Mouse (Mus musculus) c-Kit-positive CD71-negative TER-119-negative erythroid progenitor cells, embryonic 14.5 days (primary cell): ENCODE data around the gene Trpv2.

Experiments used
- DNase-seq: peaks from one replicate; pipeline ENCODE4 v3.0.0-alpha.2; 2013; ENCODE audit warnings: low read depth

Trpv2 gene

GRCm38 (mm10) chr11:62604123-62604706 lies 29.9 kb downstream of the Trpv2 start:
- DNase-seq, result no peak

GRCm38 (mm10) chr11:62604886-62605618 lies 30.8 kb downstream of the Trpv2 start:
- DNase-seq, result no peak

- no peak for DNase-seq
Measured at GRCm38 (mm10) chr11:62605619-62606298, 31.5 kb downstream of the Trpv2 start.

- no peak for DNase-seq
Measured at GRCm38 (mm10) chr11:62606299-62607169, 32.2 kb downstream of the Trpv2 start.

DNA sequence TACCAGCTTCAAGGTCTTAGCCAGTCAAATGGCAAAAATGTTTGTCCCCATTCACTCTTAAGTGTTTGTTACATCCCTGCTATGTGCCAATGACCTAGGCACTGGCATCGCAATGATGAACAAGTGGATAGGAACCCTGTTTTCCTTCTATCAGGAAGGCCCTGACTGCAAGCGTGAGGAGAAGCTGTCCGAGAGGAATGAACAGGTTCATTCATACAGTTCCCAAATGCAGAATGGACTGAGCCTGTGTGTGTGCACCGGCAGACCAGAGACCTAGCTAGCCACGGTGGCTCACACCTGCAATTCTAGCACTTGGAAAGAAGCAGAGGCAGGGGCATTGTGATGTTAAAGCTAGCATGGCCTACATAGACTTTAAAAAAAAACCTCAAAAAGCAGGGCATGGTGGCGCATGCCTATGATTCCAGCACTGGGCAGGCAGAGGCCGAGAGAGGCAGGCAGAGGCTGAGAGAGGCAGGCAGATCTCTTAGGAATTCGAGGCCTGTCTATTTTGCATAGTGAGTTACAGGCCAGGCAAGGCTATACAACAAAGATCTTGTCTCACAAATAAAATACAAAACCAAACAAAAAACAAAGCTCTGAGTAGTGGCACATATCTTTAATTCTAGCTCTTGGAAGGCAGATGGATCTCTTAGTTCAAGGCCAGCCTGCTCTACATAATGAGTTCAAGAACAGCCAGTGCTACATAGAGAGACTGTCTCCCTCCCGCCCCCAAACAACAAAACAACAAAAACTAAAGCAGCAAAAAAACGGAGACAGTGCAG lies 33.1 kb downstream of the Trpv2 start:
- DNase-seq, result no peak

GRCm38 (mm10) chr11:62607952-62608201 lies 33.6 kb downstream of the Trpv2 start:
- DNase-seq, result no peak

- no peak for DNase-seq
Measured at GRCm38 (mm10) chr11:62608826-62609675, 34.8 kb downstream of the Trpv2 start.

GRCm38 (mm10) chr11:62610304-62610703 lies 36.0 kb downstream of the Trpv2 start:
- no peak for DNase-seq

- DNase-seq, result no peak
Measured at GRCm38 (mm10) chr11:62612604-62613003, 38.3 kb downstream of the Trpv2 start.

- peak; percentile 89 for DNase-seq
Measured at GRCm38 (mm10) chr11:62613657-62614365, 39.5 kb downstream of the Trpv2 start.

GRCm38 (mm10) chr11:62614876-62615410 lies 40.7 kb downstream of the Trpv2 start:
- no peak for DNase-seq

- no peak for DNase-seq
Measured at GRCm38 (mm10) chr11:62615456-62615855, 41.2 kb downstream of the Trpv2 start.

GRCm38 (mm10) chr11:62621079-62621478 lies 46.8 kb downstream of the Trpv2 start:
- no peak for DNase-seq

- no peak for DNase-seq
Measured at GRCm38 (mm10) chr11:62621586-62622283, 47.4 kb downstream of the Trpv2 start.

DNA sequence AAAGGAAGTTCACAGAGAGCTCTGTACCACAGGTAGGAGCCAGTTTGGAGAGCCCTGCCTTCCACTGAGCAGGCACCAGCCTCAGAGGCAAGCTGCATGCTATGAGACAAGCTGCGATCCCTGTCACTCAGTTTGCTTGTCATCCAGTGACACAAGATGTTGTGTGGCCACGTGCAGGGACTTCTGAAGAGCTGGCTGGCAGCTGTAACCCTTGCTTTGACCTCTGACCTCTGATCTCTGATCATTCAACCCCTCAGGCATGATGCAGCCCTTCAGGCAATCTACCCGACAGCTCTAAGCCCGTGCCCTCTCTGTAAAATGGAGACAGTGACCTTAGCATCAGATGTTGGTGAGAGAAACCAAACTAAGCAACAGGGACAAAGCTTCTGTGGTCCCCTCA lies 48.6 kb downstream of the Trpv2 start:
- DNase-seq, result no peak

DNA sequence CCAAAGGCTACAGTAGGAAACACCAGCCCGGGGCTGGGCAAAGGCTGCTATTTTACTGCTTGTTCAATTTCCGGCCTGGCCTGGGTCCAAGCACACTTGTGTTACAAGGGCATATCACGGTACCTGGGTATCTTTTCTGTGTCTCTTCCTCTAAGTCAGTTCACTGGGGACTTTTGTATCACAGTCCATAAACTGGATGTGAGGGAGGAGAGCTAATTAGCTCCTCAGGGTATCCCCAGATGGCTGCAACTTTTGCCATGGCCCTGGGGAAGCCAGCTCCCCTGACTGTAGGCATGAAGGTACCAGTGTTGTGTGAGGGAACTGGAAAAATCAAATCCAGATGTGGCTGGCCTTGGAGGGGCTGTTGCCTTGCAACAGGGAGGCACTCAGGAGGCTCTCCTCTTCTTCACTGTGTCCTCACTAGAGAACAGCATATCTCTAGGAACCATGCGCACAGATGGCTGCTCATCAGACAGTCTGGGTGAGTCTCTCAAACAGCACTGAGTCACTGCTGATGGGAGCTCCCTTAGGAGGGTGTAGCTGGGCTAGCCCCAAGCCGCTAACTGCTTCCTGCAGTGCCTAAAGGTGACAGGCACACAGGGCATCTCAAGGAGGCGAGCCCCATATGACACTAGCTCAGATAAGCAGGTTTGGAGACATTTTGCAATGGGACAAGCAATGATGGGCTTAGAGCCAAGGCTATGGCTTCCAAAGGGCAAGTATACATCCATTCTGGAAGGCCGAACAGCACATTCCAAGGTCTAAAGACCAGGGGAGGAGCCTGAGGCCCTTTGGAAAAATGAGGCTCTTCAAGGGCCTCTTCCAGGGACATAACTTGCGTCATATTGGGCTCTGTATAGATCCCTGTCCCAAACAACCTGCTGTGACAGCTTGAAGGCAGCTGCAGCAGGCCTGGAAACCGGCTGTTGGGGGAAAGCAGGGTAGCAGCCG lies 50.3 kb downstream of the Trpv2 start:
- no peak for DNase-seq

GRCm38 (mm10) chr11:62629352-62630224 lies 55.3 kb downstream of the Trpv2 start:
- DNase-seq, result no peak
